Mouse (Mus musculus): ENCODE data around the gene Proser3. TPM values are rescaled to one million over a fixed set of nuclear protein-coding genes. Genes with fewer than 3 reads are reported as not detected.

The Proser3 gene
- polyA plus RNA-seq, 1 experiment from 2014 or later = 15.2 TPM

DNA sequence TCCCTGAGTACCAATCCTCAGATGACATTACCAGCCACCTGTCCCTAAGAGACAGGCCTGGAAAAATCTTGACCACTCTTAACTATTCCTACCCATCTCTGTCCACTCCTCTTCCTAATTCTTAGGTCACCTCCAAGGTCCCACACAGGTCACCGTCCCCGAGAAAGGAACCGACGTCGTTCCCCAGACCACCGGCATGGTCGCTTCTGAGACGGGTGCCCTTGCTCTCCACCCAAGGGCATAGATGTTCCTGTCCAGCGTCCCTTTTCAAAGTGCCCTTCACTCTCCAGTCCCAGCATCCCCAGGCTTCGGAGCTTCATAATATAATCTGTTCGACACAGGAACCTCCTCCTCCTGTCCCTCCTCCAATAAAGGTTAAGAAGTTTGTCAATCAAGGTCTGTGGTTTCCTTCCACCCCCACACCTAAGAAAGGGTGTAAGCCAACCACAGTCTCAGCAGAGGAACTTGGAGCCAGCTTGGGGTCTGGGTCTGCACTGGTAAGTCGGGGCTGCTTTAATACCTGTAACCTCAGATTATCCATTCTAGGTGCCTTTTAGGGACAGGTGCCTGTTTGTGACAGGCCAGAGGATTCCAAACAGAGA is 13.0 kb upstream of the Proser3 start, which contains the start of gene Igflr1:
Gene Igflr1, plus strand, starts transcription at position 458 of the 602 bp plus-strand sequence.
- Histone ChIP-seq H3K27ac (no peak within 1 kb of the TSS), H3K4me1 (peaks cover 19% of the 10 kb centered on the region), H3K9me3 (no peaks in the 10 kb centered on the region), H3K27me3 (ENCODE audit: poor library complexity, severe bottlenecking) (no peaks in the 10 kb centered on the region), H3K36me3 (replicated peaks) (peaks cover 56% of the 10 kb centered on the region), H3K4me3 (peak within 1 kb of the TSS; percentile 72)
- WGBS = 95% methylated on average over 12 of the region's 12 CpGs
- DNase-seq (ENCODE audit: extremely low spot score, low spot score) = no peak

DNA sequence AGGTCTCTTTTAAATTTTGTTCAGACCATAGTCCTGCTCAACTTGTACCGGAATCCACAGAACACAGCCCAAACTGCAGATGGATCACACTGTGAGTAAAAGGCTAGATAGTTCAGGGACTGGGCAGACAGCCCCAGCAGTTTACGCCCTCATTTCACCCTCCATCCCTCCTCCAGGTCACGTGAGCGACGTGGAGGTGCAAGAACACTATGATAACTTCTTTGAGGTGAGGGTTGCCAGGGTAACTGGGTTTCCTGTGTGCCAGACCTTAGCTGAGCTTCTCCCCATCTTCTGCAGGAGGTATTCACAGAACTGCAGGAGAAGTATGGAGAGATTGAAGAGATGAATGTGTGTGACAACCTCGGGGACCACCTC is 11.8 kb upstream of the Proser3 start:
- no peaks in the 10 kb centered on the region for H3K9me3 ChIP-seq
- H3K36me3 ChIP-seq (replicated peaks) = peaks cover 45% of the 10 kb centered on the region
- peak overlapping the region; percentile 72 for H3K4me3 ChIP-seq
- H3K27ac ChIP-seq = peak overlapping the region; percentile 91
- WGBS = 26% methylated on average over 6 of the region's 6 CpGs
- H3K4me1 ChIP-seq = peaks cover 25% of the 10 kb centered on the region
- H3K27me3 ChIP-seq (ENCODE audit: poor library complexity, severe bottlenecking) = no peaks in the 10 kb centered on the region
- DNase-seq (ENCODE audit: extremely low spot score, low spot score) = no peak

DNA sequence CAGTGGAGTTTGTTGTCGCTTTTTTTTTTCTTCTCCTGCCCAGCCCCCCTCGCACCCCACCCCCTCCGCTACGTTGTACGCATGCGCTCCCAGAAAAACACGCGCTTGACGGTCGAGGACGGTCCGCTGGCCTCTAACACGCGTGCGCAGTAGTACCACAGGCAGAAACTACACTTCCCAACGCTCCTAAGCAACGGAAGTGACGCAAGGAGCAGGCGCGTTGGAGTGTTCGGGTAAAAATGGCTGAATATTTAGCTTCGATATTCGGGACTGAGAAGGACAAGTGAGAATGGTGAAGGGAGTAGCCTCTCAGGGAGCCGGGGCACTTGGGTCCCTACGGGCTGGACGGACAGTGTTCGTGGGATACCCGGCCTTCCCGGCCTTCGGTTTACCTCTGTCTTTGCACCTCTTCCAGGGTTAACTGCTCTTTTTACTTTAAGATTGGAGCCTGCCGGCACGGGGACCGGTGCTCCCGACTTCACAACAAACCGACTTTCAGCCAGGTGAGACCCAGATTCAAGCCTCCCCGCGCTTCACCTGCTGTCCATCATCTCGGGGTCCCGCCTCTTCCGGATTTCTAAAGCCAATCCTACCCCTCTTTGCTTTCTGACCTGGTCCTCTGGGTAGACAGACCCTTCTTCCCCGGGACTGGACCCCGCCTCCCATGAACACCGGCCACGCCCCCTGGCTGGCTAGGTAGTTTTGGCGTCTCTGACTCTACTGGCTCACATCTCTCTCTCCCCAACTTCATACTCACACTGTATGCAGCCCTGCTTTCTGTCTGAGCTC is 11.2 kb upstream of the Proser3 start, which contains the start of the genes U2af1l4, Gm49396 and Psenen:
Gene U2af1l4, plus strand, starts transcription at position 185 of the 789 bp plus-strand sequence.
Gene Gm49396, plus strand, starts transcription at position 228 of the 789 bp plus-strand sequence.
Gene Psenen, minus strand, starts transcription at position 511 of the 789 bp plus-strand sequence.
- H3K27me3 ChIP-seq (ENCODE audit: poor library complexity, severe bottlenecking) = no peaks in the 10 kb centered on the region
- peak within 1 kb of the TSS; percentile 91 for H3K27ac ChIP-seq
- DNase-seq (ENCODE audit: extremely low spot score, low spot score) = peak; percentile 95
- H3K4me3 ChIP-seq = peak within 1 kb of the TSS; percentile 72
- under 1% methylated on average over 45 of the region's 45 CpGs for WGBS
- H3K36me3 ChIP-seq (replicated peaks) = peaks cover 39% of the 10 kb centered on the region
- H3K4me1 ChIP-seq = peaks cover 31% of the 10 kb centered on the region
- H3K9me3 ChIP-seq = no peaks in the 10 kb centered on the region

DNA sequence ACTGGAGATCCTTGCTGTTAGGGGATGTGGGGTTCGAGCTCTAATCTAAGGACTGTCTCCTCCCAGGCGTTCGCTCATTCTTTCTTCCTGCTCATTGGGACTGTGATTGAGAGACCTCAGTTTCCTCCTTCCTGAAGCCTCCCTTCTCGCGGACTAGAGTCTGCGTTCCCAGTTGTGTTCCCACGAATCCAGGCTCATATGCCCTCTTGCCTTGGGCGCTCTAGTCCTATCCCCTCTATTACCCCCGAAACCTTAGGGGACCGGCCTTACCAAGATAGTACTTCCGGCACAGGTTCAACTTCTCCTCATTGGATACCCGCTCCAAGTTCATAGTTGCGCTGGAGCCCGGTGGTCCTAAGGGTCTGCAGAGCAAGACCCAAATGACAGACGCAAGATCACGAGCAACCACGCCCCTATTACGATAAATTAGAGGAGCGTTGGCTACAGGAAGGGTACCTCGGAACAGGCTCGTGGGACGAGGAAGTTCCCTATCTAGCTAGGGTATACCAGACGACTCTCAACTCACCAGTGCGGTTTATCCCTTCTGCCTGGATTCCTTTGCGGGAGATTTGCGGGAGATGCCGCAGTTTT is 10.5 kb upstream of the Proser3 start:
- Histone ChIP-seq H3K36me3 (replicated peaks) (peaks cover 37% of the 10 kb centered on the region), H3K9me3 (no peaks in the 10 kb centered on the region), H3K4me1 (peaks cover 37% of the 10 kb centered on the region), H3K4me3 (peak overlapping the region; percentile 72), H3K27me3 (ENCODE audit: poor library complexity, severe bottlenecking) (no peaks in the 10 kb centered on the region), H3K27ac (peak overlapping the region; percentile 91)
- WGBS = 3% methylated on average over 27 of the region's 27 CpGs
- DNase-seq (ENCODE audit: extremely low spot score, low spot score) = no peak

DNA sequence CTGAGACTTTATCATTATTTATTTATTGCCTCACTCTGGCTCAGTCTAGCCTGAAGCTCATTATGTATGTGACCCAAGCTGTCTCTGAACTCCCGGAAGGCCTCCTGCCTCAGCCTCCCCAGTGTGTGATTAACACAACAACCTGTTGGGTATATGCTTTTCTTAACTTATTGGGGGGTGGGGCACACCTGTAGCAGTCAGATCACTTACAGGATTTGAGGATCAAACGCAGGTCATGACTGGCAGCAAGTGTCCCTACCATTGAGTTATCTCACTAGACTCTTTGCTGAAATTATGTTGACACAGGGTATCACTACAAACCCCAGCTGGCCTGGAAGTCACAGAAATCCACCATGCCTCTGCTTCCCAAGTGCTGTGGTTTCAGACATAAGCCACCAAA is 8.2 kb upstream of the Proser3 start:
- H3K4me1 ChIP-seq = peaks cover 38% of the 10 kb centered on the region
- H3K9me3 ChIP-seq = no peaks in the 10 kb centered on the region
- peak overlapping the region; percentile 82; the same call in 1 of the 2 replicates for H3K27ac ChIP-seq
- no peaks in the 10 kb centered on the region for H3K27me3 ChIP-seq (ENCODE audit: poor library complexity, severe bottlenecking)
- no peak for DNase-seq (ENCODE audit: extremely low spot score, low spot score)
- H3K36me3 ChIP-seq (replicated peaks) = peaks cover 37% of the 10 kb centered on the region
- WGBS = 72% methylated on average over 2 of the region's 2 CpGs
- peak overlapping the region; percentile 76; the same call in 1 of the 2 replicates for H3K4me3 ChIP-seq

DNA sequence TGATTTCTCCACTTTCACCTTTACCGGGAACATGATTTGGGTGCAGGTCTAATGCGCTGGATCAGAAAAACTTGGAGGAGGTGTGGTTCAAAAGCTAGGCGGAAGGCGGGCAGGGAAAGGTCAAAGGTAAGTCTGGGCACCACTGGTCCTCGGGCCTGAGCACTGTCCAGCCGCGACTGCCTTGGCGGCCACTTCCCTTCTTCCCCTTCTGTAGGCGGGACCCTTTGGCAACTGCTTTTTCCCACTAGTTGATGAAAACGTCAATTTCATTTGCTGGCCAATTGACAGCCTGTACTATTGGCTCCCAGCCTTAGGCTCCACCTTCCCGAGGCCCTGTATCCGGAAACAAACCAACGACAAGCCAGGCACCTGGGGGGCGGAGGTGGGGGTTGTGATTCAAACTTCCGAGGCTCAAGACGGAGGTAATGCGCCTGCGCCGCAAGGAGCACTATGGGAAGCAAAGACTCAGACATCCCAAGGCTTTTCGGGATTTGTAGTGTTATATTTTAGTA is 7.4 kb upstream of the Proser3 start, which contains the start of gene Lin37:
Gene Lin37, minus strand, starts transcription at position 396 of the 512 bp plus-strand sequence.
- H3K27ac ChIP-seq = peak within 1 kb of the TSS; percentile 82
- H3K4me1 ChIP-seq = peaks cover 38% of the 10 kb centered on the region

DNA sequence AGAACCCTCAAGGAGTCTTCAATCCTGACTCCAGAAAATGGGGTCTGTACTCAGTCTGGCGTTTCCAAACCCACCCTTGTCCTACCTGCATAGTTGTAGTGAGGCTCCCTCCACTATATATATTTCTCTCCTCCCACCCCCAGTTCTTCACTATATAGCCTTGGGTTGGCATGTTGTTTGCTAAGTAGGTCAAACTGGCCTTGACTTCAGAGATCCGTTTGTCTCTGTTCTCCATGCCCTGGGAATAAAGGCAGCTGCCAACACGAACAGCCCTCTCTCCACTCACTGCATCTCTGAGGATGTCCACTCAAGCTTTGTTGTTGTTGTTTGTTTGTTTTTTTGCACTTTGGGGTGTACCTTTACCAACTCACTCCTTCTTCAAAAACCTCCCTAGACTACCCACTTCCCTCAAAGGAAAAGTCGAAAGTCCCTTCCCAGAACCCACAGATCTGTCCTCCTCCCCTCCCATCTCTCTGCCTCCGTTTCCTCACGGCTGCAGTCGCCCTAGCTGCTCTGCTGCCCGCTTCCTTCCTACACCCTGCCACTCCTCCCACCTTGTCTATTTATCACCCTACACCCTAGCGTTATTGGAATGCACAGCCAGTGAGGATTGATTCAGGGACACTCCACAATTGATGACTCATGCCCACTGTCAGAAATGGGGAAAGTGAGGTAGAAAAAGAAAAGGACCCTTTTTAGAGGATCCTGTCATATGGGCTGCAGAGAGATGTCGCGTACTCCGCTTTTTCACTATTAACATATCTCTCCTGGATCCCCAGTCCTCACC is 6.8 kb upstream of the Proser3 start:
- Histone ChIP-seq H3K4me3 (peak overlapping the region; percentile 76), H3K9me3 (no peaks in the 10 kb centered on the region), H3K27ac (peak overlapping the region; percentile 82), H3K27me3 (ENCODE audit: poor library complexity, severe bottlenecking) (peaks cover 7% of the 10 kb centered on the region; the same call in 1 of the 2 replicates), H3K4me1 (peaks cover 33% of the 10 kb centered on the region), H3K36me3 (replicated peaks) (peaks cover 40% of the 10 kb centered on the region)
- WGBS = 19% methylated on average over 12 of the region's 12 CpGs
- no peak for DNase-seq (ENCODE audit: extremely low spot score, low spot score)

More for the DNA sequence above, 7.4 kb upstream of the Proser3 start, which contains the start of gene Lin37:
- 0% methylated on average over 20 of the region's 20 CpGs for WGBS
- H3K9me3 ChIP-seq = no peaks in the 10 kb centered on the region
- peak within 1 kb of the TSS; percentile 76 for H3K4me3 ChIP-seq
- H3K36me3 ChIP-seq (replicated peaks) = peaks cover 37% of the 10 kb centered on the region
- H3K27me3 ChIP-seq (ENCODE audit: poor library complexity, severe bottlenecking) = 0 out of 2 replicates have a peak, but pooled peaks cover under 1% of the 10 kb centered on the region
- DNase-seq (ENCODE audit: extremely low spot score, low spot score) = peak; percentile 96

DNA sequence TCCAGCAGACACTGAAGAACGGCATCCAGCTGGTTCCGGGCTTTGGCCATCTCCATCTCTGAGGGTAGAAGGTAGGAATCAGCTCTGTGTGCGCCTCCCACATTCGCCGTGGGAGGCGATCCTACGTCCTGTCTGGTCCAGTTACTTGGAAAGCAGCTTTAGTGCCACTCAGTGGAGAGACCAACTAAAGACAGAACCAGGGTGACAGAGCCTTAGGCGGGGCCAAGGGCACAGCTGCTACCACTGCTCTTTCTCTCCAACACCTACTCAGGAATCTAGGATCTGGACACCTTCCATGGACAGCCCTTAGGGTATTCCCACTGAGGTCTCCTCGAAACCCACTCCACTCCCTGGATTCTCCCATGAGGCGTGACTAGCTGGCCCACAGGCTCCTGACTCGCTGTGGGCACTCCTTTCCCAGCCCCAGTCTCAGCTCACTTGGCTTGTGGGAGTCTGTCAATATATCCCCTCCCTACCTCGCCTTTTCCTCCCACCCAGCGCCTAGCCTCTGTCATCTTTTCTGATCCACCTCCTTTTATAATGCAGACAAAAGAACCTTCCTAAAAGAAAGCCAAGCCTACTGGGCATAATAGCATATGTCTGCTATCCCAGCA is 5.9 kb upstream of the Proser3 start:
- H3K27me3 ChIP-seq (ENCODE audit: poor library complexity, severe bottlenecking) = peaks cover 11% of the 10 kb centered on the region; the same call in 1 of the 2 replicates
- WGBS = 92% methylated on average over 13 of the region's 13 CpGs
- peak overlapping the region; percentile 76 for H3K4me3 ChIP-seq
- peaks cover 40% of the 10 kb centered on the region for H3K36me3 ChIP-seq (replicated peaks)
- H3K4me1 ChIP-seq = peaks cover 37% of the 10 kb centered on the region
- H3K9me3 ChIP-seq = no peaks in the 10 kb centered on the region
- no peak overlapping the region for H3K27ac ChIP-seq
- DNase-seq (ENCODE audit: extremely low spot score, low spot score) = no peak

DNA sequence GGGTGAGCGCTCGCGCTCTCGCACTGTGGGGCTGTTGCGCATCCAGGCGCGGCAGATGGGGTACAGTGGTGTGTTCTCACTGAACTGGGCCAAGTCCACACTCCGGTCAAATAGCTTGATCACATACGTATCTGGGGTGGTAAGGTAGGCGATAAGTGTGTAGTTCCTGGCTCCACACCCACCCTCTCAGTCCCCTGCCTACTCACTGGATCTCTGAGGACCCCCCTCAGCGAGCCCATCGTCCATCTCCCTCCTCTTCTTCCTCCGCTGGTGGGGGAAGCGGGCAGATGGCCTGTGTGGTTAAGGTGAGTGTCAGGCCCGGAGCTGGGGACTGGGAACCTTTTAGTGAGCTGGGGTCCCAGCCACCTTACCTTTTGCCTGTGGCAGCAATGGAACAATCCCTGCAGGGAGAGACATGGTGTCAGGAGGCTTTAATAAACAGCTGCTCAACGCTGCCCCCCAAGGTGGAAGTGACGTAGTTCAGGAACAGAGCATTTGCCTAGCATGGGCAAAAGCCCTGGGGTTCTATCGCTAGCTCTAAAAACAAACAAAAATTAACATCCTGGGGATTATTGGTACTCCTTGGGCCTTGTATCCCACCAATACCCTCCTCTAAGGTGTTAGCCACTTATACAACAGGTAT is 4.9 kb upstream of the Proser3 start:
- Histone ChIP-seq H3K4me3 (no peak overlapping the region), H3K27ac (no peak overlapping the region), H3K9me3 (no peaks in the 10 kb centered on the region), H3K4me1 (peaks cover 39% of the 10 kb centered on the region), H3K36me3 (replicated peaks) (peaks cover 40% of the 10 kb centered on the region), H3K27me3 (ENCODE audit: poor library complexity, severe bottlenecking) (peaks cover 11% of the 10 kb centered on the region; the same call in 1 of the 2 replicates)
- 94% methylated on average over 18 of the region's 18 CpGs for WGBS
- DNase-seq (ENCODE audit: extremely low spot score, low spot score) = no peak

DNA sequence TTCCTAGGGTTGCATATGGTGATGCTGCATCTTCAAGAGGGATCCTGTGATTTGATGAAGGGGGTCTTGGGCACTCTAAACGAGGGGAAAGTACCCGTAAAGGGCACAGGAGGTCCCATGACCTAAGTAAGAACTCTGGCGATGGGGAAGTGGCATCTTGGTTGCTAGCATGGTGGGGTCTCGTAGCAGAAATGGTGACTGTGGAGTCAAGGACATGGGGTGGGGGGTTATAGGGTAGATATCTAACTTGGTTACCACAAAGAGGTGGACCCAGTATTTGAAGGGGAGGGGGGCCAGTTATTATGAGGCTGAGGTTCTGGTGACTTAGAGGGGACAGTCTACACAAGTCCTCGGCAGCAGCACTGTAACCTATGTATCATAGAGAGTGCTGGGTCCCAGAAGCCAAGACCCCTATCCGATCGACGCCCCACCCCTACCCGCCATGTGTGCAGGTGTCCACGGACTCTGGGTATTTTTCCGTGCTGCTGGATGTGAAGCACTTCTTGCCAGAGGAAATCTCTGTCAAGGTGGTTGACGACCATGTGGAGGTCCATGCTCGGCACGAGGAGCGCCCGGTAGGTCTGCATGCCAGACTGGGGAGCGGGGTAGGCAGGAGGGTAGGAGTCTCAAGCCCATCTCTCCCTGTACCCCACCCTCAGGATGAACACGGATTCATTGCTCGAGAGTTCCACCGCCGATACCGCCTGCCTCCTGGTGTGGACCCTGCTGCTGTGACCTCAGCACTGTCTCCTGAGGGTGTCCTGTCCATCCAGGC is 1.9 kb upstream of the Proser3 start:
- WGBS = 89% methylated on average over 22 of the region's 22 CpGs
- Histone ChIP-seq H3K36me3 (replicated peaks) (peaks cover 46% of the 10 kb centered on the region), H3K4me3 (peak overlapping the region; percentile 58), H3K27me3 (ENCODE audit: poor library complexity, severe bottlenecking) (peaks cover 11% of the 10 kb centered on the region; the same call in 1 of the 2 replicates), H3K27ac (peak overlapping the region; percentile 93), H3K4me1 (peaks cover 33% of the 10 kb centered on the region), H3K9me3 (no peaks in the 10 kb centered on the region)
- DNase-seq (ENCODE audit: extremely low spot score, low spot score) = no peak
